Mouse (Mus musculus): ENCODE measurements around the gene Gcnt4.

- TF ChIP-seq POLR2A (IDR thresholded peaks at IDR 0.05; ENCODE audit: insufficient read depth, low read depth, low read length): no peak
- no peak for TF ChIP-seq CTCF (IDR thresholded peaks at IDR 0.05; ENCODE audit: insufficient read depth, low read depth, low read length)
Observed at GRCm38 (mm10) chr13:96939680-96940079, 15.2 kb downstream of the Gcnt4 start.
